Mouse (Mus musculus): ENCODE data around the gene Bmp4. TPM values are rescaled to one million over a fixed set of nuclear protein-coding genes. Genes with fewer than 3 reads are reported as not detected.
A peak's percentile ranks its signal among the peaks of the same experiment; 100 is the strongest.

Gene Bmp4
- total RNA-seq, 2 experiments from 2014 or later, result 5.0 to 5.4 TPM

DNA sequence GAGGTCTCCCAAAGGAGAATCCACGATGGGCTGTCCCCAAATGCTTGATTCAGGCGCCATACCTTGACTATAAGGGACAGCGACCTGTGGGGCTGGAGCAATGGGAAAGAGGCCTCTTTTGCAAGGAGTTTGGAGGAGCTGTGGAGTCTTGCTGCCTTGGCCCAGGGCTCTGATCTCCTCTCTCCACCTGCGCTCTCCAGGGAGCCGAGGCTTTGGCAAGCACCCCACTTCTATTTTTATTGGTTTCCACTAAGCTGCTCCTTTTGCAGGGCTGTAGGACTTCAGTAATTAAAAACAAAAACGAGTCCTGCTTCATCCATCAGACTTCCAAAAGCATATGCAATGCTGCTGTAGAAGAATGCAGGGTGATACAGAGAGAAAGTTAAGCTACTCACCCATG, 9.0 kb downstream of the Bmp4 start:
- TF ChIP-seq CTCF (IDR thresholded peaks at IDR 0.05), result no peak
- DNase-seq, result peak; percentile 83
- peak overlapping the region; percentile 31; the same call in 1 of the 2 replicates for H3K27ac ChIP-seq
- H3K4me3 ChIP-seq, result peak overlapping the region; percentile 15; the same call in 1 of the 2 replicates
- intact Hi-C loops (cut with DNase I), result loop anchor here (5.0 to 10.0 kb wide), 3 partner anchors 183 to 389 kb away; no protein-coding TSS in a partner anchor

DNA sequence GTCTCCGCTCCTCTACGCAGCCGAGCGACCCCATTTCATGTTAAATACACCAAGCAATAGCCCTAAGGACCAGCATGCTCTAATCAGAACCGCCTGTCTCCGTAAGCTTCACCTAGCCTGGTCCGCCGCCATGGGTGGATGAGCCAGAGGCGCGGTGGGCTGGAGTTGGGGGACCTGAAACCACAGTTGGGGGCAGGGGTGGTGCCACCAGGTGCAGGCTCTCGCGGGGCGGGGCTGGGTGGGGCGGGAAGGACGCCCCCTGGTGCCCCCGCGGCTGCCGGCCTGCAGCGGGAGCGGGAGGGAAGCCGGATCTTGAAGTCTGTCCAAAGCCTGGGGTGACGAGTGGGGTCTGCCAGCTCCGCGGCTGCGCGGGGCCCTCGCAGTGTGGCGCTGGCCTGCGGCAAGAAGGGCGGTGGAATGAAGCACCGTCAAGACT, 10.2 kb downstream of the Bmp4 start:
- H3K27ac ChIP-seq, result no peak overlapping the region
- peak; percentile 24; the same call in 1 of the 2 replicates for TF ChIP-seq CTCF (IDR thresholded peaks at IDR 0.05)
- peak overlapping the region; percentile 51 for H3K4me3 ChIP-seq
- peak; percentile 36 for DNase-seq
- intact Hi-C loops (cut with DNase I), result loop anchor here (5.0 to 10.0 kb wide), 3 partner anchors 184 to 388 kb away; no protein-coding TSS in a partner anchor

DNA sequence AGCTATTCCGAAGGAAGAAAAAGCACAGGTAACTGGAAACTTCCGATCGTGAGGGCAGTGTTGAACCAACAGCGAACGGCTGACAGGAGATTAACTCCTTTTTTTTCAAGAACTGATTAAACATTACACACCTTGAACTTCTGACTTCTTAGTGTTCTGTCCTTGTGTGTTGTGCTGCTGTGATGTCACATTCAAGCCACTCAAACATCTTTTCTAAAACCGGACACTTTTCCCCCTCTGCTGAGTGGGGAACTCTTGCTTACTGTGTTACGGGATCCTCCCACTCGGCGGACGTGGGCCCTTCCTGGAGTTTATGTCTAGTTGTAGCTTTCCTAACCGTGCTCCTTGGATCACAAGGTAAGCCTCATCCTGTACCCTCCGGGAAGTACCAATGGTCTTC, 11.2 kb downstream of the Bmp4 start, which contains the start of gene Gm15217:
TSS of gene Gm15217 (plus strand) at position 130 of the 400 bp plus-strand sequence.
- TF ChIP-seq CTCF (IDR thresholded peaks at IDR 0.05), result no peak
- Histone ChIP-seq H3K4me3 (peak within 1 kb of the TSS; percentile 51), H3K27ac (no peak within 1 kb of the TSS)
- DNase-seq, result no peak
- intact Hi-C loops (cut with DNase I), result no loop called here

DNA sequence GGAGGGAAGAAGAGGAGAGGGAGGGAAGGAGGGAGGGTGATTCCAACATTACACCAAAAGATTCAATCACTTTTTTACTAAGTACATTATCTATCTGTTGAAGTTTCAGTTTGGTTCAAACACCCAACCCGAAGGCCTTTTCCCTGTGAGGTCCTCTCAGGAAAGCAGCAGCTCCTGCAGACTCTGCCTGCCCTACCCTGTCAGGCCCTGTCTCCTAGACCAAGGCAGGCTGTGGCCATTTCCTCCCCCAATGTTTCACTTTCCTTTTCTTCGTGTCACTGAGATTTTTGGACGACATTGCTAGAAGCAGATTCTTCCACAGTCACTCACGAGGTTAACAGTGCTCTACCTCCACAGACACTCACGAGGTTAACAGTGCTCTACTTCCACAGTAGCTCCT, 14.7 kb downstream of the Bmp4 start:
- no peak for TF ChIP-seq CTCF (IDR thresholded peaks at IDR 0.05)
- Histone ChIP-seq H3K4me3 (no peak overlapping the region), H3K27ac (no peak overlapping the region)
- no peak for DNase-seq
- intact Hi-C loops (cut with DNase I), result no loop called here

DNA sequence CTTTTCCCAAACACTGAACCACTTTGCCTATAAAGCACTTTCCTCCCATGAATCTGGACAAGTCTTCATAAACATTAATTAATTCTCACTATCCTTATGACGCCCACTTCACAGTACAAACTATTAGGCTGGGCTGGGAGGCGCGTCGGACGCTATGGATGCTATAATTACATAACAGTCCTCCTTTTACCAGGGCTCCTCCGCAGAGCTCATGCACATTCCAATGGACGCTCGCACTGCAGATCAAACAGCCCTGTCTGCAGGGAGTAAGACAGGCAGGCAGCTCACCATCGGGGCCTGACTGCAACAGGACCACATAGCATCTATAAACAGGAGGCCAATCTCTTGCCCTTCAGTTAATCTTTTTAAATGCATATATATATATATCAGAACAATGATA, 18.0 kb downstream of the Bmp4 start:
- no peak for DNase-seq
- TF ChIP-seq CTCF (IDR thresholded peaks at IDR 0.05), result no peak
- H3K4me3 ChIP-seq, result no peak overlapping the region
- intact Hi-C loops (cut with DNase I), result no loop called here
- no peak overlapping the region for H3K27ac ChIP-seq

DNA sequence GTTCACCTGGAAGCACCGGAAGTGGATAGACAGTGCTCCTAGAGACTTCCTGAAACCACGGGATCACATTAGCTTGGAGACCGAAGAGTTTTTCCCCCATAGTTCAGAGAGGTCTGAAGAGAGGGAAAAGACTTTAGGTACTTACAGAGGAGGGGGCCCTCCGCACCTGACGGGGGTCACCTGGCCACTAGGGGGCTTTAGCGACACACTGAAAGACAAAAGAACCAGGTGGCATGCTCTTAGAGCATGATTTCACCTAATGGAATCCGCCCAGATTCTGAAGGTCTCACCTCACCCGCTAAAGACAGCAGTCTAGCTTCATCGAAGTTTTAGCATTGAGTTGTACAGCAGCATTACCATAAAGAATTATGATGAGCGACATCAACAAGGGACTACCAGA, 27.3 kb downstream of the Bmp4 start:
- TF ChIP-seq CTCF (IDR thresholded peaks at IDR 0.05), result peak; percentile 39
- intact Hi-C loops (cut with DNase I), result no loop called here

DNA sequence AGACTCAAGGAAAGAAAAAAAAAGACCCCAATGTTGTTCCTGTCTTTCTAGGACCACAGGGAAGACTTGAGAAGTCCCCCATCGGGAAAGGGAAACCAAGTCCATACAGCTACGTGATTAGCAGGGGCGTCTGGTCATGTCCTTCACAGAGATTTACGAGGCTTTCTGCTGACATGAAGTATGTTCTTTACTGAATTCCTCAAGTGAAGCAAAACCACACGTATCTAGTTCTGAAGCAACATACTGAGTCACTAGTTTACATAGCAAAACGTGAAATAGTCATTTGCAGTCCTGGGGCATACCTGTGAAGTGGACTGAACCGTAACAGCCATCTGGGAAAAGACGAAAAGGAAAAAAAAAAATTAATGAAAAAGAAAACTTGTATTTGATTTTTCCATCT, 32.8 kb downstream of the Bmp4 start:
- intact Hi-C loops (cut with DNase I), result no loop called here

More for the DNA sequence above, 27.3 kb downstream of the Bmp4 start:
- Histone ChIP-seq H3K27ac (no peak overlapping the region), H3K4me3 (no peak overlapping the region)
- no peak for DNase-seq

DNA sequence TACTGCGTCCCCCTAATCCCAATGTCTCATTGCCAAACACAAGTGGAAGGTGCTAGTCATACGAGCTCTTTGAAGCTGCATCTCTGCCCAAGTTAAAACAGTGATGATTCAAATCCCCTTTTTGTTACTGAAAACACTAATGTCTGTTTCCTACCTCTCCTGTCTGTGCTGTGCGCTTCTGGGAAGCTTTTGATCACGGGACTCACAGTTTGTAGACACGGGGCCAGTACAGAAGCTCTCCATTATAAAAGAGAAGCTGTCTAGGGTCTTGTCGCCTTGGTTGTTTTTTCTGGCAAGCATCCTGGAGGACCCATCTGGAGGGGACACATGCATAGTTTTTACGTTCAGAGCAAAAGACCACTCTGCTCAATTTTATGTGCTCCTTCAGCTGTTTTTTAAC, 33.2 kb downstream of the Bmp4 start:
- H3K27ac ChIP-seq, result no peak overlapping the region
- intact Hi-C loops (cut with DNase I), result no loop called here
- no peak for DNase-seq
- TF ChIP-seq CTCF (IDR thresholded peaks at IDR 0.05), result no peak
- H3K4me3 ChIP-seq, result no peak overlapping the region

More for the DNA sequence above, 32.8 kb downstream of the Bmp4 start:
- Histone ChIP-seq H3K4me3 (no peak overlapping the region), H3K27ac (no peak overlapping the region)
- DNase-seq, result no peak
- TF ChIP-seq CTCF (IDR thresholded peaks at IDR 0.05), result no peak

DNA sequence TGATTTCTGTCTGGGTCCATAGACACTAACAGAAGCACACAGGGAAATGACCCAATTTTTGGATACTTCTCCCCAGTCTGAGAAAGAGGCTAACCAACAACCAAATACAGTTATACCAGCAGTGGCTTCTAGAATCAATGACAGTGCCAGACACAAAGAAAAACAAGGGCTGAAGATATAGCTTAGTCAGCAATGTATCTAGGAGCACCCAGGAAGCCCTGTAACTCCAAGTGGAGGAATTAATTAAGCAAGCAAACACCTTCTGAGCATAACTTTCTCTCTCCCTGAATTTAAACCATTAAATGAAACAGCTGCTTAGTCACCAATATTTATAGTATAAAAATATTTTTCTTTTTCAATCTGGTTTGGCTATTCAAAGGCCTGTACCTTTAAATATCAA, 45.7 kb downstream of the Bmp4 start:
- no peak for DNase-seq
- Histone ChIP-seq H3K4me3 (no peak overlapping the region), H3K27ac (no peak overlapping the region)
- intact Hi-C loops (cut with DNase I), result no loop called here
- TF ChIP-seq CTCF (IDR thresholded peaks at IDR 0.05), result no peak

DNA sequence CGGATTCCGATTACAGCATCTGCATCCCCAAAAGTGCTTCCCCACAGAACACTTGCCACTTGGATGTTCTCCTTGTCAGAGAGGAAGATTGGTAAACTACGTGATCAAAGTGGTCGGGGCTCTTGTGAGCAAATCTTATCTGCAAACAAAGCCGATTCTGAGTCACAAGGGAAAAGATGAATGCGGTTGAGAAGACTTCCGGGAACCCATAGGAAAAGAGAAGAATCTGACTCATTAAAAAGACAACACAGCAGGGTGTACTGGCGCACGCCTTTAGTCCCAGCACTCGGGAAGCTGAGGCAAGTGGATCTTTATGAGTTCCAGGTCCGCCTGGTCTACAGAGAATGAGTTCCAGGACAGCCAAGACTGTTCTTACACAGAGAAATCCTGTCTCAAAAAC, 51.7 kb downstream of the Bmp4 start:
- TF ChIP-seq CTCF (IDR thresholded peaks at IDR 0.05), result no peak
- Histone ChIP-seq H3K27ac (no peak overlapping the region), H3K4me3 (no peak overlapping the region)
- DNase-seq, result no peak
- intact Hi-C loops (cut with DNase I), result no loop called here

Other genes starting within 250 kb of the Bmp4 start
- gene Gm15217, start 11.3 kb downstream of the Bmp4 start, total RNA-seq (2021), result not detected

All from gastrocnemius, adult 2 months (tissue).